Mouse (Mus musculus): ENCODE data around the gene Chst1.

Chst1 gene

DNA sequence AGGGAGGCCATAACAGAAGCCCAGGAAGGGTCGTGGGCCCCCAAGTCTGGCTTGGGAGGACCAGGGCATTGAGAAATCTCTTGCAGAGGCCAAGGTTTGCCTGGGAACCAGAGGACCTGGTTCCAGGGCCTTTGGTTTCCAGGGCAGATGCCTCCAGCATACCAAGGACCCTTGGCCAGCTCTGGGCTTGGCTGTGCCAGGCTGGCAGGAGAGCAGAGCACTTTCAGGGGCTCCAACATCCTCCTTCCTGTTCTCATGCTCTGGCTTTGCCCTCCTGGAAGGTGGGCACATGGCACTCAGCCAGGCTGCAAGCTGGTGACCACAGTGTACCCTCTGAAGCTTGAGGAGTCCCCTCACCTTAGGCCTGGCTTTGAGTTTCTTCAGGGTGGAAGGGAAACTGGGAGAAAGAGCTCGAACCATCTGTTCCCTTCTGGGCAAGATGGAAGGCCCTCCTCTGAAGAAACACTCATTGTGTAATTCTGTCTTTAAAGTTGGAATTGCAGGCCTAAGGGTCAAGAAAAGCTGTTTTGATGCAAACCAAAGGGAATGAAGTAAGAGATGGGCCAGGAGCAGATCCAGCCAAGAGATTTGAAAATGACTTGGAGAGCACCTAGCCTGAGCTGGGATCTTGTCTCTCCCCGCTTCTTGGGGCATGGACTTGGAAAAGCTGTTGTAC lies 10.3 kb downstream of the Chst1 start:
- no peak for DNase-seq

DNA sequence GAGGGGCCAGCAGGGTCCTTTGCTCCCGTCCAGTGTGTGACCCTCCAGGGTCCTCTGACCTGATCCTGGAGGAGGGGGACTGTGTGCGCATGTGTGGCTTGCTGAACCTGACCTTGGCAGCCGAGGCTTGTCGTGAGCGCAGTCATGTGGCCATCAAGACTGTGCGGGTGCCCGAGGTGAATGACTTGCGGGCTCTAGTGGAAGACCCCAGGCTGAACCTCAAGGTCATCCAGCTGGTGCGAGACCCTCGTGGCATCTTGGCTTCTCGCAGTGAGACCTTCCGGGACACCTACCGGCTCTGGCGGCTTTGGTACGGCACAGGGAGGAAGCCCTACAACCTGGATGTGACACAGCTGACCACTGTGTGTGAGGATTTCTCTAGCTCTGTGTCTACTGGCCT lies 14.1 kb downstream of the Chst1 start:
- DNase-seq = no peak

DNA sequence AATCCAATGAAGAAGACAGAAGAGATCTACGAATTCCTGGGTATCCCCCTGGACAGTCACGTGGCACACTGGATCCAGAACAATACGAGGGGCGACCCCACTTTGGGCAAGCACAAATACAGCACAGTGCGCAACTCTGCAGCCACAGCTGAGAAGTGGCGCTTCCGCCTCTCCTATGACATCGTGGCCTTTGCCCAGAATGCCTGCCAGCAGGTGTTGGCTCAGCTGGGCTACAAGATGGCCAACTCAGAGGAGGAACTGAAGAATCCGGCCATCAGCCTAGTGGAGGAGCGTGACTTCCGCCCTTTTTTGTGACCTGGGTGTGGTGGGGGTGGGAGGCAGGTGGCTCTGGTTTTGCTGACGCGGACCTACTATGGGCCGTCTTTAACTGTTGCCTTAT lies 14.6 kb downstream of the Chst1 start:
- no peak for DNase-seq

DNA sequence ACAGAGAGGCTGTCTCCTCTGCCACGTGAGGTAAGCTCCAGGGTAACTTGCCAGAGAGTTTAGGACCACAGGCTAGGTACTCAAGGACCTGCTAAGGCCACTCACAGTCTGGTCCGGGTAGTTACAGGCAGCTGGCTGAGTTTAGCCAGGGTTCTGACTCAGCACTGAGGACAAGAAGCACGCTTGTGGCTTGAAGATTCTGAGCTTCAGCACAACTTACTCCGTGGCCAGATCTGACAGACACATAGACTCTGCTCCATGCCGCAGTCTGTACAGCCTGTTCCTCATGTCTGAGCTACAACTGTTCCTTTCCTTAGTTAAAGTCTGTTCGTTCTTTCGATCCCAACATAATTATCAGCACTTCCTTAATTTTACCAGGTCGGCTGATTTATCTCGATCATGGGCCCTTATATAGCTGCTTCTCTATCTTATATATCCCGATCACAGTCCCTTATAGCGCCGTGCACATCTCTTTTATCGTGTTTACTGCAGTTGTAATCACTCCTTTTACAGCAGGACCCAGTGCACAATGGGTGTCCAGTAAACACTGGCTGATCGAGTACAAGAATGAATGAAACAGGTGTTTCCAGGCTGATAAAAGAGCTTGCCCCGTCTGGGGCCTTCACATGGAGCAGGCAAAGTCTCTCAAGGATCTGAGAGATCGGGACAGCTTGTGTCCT lies 17.7 kb downstream of the Chst1 start:
- DNase-seq = no peak

DNA sequence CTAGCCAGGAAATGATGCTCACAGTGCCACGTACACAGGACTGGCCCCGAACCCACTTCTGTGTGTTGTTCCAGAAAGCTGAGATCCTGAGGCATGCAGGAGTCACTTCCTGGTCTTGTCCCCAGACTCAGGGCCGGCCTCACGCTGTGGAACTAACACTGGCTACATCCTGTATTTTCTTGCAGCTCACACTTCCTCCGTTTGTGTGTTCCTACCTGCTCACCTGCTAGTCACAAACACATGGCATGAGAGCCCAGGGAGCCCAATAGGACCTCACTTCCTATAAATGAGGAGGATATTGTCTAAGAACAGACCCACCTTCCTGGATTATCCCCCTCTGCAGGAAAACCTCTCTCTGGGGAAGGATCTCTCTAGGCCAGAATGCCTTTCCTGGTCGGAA lies 18.5 kb downstream of the Chst1 start:
- DNase-seq = no peak

DNA sequence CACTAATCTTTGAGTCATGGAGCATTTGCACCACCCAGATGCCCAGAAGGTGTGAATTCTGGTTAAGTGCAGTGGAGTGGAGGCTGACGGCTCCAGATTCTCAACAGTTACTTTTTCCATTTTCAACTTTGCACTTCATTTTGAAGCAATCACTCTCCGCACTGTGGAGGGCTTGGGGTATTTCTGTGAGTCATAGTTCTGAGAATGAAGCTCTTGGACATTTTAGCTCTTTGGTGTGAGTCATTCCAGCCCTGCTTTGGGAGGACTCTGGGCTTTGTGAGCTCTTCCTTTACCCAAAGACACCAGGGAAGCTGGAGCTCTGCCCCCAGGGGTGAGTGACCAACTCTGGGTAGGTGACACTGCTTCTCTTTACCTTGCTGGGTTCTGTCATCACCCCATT lies 28.1 kb downstream of the Chst1 start:
- DNase-seq = no peak

DNA sequence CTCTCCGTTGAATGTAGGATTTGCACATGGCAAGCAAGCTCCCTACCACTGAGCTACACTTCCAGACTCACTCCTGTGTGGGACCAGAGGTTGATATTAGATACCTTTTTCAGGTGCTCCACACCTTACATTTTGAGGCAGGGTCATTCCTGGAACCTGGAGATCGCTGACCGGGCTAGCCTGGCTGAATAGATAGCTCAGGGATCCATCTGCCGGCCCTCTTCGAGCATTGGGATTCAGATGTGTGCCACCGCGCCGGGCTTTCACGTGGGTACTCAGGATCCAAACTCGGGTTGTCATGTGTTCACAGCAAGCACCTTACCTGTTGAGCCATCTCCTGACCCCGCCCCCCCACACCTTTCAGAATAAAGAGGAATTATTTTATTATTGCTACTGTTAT lies 31.3 kb downstream of the Chst1 start:
- no peak for DNase-seq

DNA sequence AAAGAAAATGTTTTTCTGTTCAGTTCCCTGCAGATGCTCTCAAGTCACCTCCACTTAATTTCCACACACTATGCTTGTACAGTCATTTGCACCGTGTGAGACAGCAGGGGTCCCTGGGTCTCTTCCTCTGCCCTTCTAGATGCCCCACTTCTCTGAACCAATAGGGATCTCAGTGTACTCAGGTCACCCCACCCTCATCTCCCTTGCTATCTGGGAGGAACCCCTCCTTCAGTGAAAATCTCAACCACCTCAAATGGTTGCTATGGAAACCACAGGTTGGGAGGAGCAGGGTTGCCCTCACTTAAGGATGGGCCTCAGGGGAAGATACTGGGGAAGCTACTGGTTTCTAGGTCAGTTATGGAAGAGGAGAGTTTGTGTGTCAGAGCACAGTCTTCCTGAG lies 32.5 kb downstream of the Chst1 start:
- DNase-seq = no peak

DNA sequence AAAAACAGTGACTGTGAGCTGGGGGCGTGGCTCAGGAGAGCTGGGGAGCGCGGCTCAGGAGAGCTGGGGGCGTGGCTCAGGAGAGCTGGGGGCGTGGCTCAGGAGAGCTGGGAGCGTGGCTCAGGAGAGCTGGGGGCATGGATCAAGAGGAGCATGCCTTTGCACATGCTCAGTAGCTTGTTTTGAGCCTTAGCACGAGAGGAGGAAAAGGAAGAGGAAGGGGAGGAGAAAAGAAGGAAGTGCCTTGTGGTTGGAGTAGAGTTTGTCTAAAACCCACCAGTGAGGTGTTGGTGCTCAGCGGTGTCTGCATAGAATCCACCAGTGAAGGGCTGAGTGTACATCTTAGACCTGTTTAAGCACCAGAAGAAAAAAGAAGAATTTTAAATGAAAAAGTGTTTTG lies 41.0 kb downstream of the Chst1 start:
- DNase-seq = peak in 1 of 2 experiments; percentile 11

DNA sequence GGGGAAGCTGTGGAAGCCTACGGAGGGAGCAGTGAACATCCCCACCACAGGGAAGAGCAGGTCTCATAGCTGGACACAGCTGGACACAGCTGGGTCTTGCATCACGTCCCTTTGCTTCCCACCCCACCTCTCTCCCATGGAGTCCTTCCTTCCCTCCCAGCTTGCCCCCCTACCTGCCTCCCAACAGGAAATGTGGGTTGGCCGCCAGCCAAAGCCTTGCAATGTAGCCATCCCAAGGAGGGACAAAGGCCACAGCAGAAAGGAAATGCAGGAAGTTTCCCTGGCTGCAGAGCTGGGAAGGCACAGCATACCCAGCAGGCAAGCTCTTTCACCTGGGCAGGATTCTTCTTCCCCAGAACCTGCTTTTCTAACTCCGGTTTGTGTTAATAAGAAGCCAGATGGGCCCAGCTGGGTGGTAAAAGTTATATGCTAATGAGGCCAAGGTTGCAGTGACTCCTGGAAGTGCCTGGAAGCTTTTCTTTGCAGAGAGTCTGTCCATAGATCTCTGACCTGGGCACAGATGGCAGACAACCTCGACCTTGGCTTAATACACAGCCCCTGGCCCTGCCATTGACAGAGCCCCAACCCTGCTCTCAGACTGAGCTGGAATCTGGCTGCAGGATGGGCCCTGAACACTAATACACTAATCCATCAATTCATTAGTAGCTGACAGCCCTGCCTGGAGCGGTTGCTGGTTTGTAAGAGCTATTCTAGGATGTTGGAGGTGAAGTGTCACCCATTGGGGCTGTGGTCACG lies 46.0 kb downstream of the Chst1 start:
- DNase-seq = no peak

DNA sequence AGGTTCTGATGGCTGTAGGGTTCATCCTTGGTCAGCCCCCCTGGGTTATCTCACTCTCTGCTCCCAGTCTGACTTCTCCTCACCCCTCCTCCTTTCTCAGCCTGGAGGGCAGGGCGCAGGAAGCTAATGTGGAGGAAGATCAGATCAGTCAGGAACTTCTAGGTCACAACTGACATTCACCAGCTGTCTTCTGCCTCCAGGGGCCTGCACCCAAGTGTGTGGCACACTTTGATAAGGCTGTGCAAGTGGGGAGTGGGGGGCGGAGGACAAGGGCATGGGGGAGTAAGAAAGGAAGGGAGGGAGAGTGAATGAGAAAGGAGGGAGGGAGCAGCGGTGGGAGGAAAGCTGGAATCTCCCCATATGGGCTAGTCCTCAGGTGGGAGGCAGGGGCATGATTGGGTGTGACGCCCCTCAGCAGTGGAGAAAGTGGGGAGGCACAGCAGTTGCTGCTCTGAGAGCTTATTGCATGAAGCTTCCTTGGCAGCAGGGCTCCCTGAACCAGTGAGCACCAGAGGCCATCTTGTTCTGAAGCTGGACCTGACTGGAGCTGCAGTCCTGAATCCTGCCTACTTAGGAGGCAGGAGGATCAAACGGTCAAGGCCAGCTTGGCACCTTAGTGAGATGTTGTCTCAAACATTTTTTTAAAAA lies 49.8 kb downstream of the Chst1 start:
- peak in 1 of 2 experiments; percentile 14 for DNase-seq

DNA sequence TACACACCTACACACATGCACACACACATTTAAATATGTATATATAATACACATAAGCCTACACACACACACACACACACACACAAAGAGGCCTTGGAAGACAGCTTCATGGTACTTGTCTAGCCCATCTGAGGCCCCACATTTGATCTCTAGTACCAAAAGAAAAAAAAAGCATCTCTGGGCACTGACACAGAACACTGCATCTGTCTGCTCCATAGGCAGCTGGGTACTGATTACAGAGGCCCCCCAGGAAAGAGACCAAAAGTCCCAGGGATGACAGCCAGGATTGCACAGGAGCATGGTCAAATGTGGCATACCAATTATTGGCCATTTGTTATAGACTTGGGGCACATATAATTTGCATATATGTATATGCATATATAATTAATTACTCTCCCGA lies 50.9 kb downstream of the Chst1 start:
- no peak for DNase-seq

DNA sequence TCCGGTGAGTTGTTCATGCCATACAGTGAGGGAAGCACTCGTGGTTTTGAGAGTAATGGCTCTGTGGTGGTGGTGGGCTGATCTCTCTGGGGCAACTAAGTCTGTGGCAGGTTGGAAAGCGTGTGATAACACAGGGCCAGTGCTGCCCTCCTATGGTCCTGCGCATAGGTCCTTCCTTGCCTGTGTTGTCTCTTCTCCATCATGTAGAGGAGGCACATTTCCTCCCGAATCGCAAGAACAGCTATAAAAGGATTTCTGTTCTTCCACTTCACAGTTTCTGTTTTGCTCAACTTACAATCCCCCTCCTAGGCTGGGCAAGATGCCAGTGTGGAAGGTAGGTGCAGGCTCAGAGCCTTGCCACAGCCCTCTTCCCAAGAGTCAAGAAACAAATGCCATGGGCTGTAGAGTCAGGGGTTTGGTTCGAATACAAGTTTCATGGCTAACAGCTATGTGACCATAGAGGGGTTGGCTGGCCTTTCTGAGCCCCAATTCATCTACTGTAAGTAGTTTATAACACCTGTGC lies 51.8 kb downstream of the Chst1 start:
- no peak for DNase-seq

DNA sequence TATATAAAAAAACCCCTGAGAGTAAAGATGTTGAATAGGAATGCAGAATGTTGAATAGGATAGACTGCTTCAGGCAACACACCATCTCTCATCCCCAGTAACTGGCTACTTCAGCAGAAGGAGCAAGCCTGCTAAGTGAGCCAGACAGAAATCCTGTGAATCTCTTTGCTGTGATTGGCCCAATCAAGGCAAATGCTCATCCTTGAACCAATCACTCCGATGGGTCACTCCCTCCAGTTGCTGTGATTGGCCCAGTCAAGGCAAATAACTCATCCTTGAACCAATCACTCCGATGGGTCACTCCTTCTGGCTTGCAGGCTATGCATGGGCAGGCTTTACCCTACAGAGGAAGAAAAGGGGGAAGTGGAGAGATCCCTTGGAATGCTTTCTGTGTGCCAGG lies 57.7 kb downstream of the Chst1 start:
- no peak for DNase-seq

DNA sequence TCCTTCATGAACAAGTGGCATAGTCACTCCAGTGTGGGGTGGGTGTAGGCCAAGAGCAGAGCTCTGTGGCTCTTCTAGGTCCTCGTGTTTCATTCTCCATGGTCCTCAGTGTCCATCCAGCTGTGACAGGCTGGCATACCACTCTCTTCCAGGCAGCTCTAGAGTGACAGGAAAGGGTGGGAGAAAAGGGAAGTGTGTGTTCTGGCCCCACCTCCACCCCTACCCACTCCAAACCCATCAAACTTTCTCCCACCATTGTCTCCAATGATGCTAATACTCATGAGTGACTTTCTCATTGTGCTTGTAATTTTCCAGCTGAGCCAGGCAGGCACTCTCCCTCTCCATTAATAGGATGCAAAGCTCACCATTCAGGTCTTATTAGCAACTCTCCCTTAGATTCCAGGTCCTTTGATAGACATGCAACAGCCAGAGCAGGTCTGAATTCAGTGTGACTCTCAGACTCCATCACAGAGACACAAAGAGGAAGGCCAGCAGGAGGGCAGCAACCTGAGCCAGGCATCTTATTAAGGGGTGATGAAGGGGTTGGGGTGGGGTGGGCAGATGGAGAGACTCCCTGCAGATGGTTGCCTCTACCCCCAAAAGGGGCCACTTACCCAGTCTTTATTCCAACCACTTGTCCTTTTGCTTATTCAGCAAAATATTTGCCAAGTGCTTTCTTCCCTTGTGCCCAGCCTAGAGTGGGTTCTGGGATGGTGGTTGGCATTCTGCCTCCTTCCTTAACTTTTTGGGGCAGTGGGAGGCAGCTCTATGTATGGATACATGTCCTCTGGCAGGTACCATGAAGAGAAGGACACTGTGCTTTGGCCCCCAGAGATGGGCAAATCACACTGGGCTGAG lies 59.0 kb downstream of the Chst1 start:
- DNase-seq = no peak

DNA sequence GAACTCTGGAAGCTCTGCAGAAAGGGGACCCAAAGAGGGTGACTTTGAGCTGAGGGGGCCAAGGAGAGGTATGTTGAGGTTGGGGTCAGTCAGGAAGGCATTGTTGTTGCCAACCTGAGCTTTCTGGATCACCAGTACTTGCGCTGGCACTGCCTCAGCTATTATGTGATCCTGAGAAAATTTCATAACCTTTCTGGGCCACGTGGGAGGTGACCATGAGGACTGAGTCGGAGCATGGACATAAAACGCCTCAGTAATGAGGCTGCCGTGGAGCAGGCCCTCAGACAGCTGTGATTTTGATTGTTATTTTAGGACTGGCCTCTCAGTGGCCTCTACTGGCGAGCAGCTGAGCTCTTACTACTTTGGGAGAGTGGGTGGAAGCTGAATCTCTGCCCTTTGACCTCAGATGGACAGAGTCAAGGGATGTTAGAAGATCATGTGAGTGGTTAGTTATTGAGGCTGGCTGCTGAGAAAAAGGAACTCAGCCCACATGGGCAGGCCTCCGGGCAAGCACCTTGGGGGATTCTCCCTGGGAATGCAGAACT lies 60.1 kb downstream of the Chst1 start:
- DNase-seq = no peak

DNA sequence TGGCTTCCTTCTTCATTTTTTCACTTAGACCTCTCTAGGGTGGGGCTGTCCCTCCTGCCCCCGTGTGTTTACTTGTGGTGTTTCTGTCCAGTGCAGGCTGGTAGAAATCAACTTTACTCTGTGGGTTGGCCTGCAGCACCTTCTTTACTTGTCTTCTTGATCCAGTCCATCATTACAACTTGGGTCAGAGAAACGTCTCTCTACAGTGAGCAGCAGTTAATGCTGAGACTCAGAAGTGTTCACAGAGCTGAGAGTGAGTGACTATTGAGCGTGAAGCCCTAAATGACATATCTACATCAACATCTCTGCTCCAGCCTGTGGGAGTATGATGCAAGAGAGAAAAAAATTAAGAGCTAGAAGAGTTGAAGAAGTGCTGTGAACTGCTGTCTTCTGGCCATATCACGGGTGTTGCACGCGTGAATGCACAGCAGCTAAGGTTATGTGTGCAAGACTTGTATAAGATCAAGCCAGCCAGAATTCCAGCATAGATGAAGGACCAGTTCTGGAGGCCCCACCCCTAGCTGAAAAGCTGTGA lies 63.1 kb downstream of the Chst1 start:
- no peak for DNase-seq
